Mouse (Mus musculus) c-Kit-negative CD71-positive TER-119-positive erythroid progenitor cells, embryonic 14.5 days (primary cell): ENCODE measurements around the gene Tox2.

Experiments
- DNase-seq: peaks from one replicate; pipeline ENCODE4 v3.0.0-alpha.2; 2013; ENCODE audit warnings: low read depth, low spot score

The Tox2 gene

DNA sequence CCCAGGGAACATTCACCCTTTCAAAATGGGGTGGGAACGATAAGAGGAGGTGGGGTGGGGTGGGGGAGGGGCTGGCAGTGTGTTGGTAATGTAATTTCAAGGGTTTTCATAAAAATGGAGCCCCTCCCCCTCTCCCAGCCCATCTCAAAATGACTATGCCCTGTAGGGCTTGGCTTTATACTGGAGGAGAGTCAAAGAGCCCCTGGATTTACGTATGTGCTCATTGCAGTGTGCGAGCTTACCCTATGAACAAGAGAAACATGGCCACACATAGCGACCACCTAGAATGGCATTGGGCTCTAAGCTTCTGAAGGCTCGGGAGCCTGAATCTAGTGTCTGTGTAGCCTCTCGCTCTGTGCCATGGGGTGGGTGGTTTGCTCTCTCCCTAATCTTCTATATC lies 51.3 kb downstream of the Tox2 start:
- no peak for DNase-seq

DNA sequence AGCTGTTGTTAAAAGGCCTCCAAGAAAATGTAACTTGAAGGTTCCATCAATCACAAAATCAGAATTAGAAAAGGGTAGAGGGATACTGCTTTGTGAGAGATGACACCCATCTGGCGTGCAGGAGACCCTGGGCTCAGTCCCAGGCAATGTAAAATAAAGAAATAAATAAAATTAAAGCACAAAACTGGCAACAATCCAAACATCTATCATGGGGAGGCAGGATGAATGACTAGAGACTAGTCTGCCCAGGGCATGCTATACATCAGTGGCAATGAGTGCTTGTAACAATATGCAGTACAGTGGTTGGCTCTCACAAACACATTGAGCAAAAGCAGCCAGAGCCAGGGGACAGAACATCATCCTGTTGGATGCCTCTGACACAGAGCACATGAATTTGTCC lies 53.8 kb downstream of the Tox2 start:
- DNase-seq: no peak

GRCm38 (mm10) chr2:163261362-163262054 lies 58.6 kb downstream of the Tox2 start:
- no peak for DNase-seq

- DNase-seq: no peak
Measured at GRCm38 (mm10) chr2:163262055-163262420, 59.1 kb downstream of the Tox2 start.

- DNase-seq: no peak
Measured at GRCm38 (mm10) chr2:163267097-163267496, 64.2 kb downstream of the Tox2 start.

GRCm38 (mm10) chr2:163271581-163272492 lies 68.9 kb downstream of the Tox2 start:
- DNase-seq: no peak

DNA sequence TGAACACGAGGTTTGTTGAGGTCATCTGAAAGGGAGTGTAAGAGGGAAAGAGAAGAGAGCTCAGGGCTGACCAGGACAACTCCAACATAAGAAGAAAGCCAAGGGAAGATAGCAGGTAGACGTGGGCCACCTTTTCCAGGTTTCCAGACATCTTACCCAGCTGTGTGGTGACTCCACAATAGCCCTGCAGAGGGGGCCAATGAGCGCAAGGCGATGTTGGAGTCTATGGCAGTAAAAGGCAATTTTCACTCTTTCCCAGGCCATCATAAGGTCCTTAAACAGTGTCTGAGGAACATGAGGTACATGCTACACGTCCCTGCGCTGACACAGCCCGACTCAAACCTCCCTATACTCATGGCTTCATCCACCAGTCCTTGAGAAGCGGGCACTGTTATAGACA lies 70.9 kb downstream of the Tox2 start:
- DNase-seq: no peak

GRCm38 (mm10) chr2:163275986-163276385 lies 73.1 kb downstream of the Tox2 start:
- DNase-seq: no peak

GRCm38 (mm10) chr2:163277979-163278378 lies 75.1 kb downstream of the Tox2 start:
- DNase-seq: no peak

- DNase-seq: no peak
Measured at GRCm38 (mm10) chr2:163280636-163281322, 77.9 kb downstream of the Tox2 start.

DNA sequence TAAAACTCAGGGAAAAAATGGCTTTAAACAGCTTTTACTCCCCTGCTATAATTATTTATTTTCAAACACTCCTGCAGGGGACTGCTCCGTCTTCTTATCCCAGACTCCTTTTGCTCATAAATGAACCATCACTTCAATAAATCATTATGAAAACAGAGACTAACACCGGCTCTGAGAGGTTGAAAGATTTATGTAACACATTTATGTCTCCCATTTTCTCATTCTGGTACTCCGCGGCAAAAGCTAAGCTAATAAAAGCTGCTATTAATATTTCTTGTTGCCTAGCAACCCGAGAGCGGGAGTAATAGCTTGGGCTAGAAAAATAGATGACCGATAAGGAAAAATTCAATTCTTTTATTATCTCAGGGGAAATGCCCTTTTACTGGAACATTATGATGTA lies 81.9 kb downstream of the Tox2 start:
- no peak for DNase-seq

- no peak for DNase-seq
Measured at GRCm38 (mm10) chr2:163285335-163285734, 82.4 kb downstream of the Tox2 start.

DNA sequence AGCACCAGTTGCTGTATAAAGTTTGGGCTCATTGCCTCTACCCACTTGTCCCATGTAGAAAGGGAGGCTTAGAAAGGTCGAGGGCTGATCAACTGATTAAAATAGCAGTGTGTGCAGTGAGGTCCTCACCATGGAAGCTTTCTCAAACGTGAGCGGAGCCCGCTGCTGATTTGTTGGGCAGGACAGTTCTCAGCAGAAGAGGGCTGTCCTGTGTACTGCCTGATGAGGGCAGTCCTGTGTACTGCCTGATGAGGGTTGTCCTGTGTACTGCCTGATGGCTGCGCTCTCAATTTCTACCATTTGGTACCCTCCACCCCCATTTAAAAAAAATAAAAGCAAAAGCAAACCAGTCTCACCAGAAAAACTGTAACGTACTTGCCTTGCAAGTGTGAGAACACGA lies 82.8 kb downstream of the Tox2 start:
- no peak for DNase-seq

DNA sequence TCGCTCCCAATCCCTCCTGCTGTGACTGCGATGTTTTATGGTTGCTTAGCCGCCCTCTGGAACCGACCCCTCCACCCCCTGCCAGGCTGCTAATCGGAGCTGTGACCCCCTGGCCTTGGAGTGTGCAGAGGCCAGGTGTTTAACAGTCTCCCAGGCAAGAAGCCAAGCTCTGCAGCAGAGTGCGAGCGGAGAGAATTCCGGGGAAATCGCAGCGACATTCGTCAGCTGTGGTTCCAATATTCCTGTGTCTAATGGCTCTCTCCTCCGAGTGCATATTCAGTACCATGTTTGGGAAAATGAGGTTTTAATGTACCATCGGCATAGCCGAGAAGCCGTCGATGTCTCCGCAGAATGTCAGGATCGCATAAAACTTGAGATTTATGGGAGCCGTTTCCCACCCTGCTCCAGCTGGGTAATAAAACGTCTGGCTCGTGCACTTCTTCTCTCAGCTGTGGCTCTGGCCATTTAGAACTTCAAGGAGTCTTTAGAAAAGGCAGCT lies 86.0 kb downstream of the Tox2 start:
- DNase-seq: no peak

DNA sequence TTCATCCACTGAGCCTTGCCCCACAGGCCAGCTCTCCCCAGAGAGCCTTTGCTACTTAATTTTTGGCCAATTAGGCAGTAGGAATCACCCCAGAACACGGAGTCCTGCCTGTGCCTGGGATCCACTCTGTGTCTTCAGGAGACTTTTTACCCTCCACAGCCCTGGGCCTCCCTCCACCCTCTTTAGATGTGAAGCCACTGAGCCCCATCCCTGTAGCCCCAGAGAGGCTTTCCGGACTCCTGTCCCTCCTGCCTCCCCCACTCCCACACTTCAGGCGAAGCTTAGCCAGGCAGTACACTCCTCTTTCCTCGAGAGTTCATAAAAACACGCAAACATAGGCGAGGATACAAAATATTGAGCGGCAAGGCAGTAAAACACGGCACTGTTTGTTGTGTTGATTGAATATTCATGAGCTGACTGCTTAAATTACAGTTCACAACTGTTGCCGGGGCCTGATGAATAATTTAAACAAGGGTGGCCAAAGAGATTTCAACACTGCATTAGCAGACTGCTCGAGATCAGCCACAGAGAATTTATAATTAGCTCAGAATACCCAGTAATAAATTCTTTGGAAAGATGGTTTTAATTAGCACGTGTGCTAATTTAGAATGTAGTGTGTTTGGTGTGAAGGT lies 94.2 kb downstream of the Tox2 start:
- DNase-seq: no peak

DNA sequence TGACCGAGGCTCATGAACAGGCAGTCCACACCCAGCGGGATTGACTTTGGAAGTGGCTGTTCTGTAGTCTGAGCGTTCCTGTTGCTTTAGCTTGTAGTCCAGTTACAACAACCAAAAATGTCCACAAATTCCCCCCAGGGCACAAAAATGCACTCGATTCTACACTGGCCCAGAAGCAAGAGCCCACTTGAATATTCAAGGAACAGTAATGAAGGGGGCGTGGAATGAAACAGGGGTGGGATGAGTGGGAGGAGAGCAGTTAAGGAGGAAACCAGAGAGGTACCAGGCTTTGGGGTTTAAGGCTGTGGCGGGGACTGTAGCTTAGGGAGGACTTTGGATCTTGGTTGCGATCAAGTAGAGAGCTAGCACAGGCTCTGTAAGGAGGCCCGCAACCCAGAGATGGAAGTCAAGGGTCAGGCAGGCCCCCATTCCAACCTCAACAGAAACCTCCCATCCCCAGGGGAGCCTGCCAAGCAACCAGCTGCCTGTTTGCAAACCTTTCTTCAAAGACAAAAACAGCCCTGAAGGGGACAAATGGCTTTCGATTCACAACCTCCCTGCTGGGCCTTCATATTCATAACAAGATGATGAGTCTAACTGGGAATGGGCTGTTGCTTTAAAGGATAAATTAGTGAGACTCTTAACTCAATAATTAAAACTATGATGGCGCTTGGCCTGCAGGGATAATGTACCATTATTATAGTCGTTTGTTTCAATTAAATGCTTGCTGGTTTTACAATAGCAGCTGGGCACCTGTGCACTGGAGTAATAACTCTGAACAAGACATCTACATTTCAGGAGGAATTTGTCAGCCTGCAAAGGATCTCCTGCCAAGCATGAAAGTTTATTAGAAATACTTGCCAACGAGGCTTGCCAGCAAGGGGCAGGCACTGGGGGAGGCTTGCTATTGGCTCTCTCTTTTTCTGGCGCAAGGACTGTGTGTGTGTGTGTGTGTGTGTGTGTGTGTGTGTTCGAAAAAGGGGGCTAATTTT lies 97.4 kb downstream of the Tox2 start:
- no peak for DNase-seq

DNA sequence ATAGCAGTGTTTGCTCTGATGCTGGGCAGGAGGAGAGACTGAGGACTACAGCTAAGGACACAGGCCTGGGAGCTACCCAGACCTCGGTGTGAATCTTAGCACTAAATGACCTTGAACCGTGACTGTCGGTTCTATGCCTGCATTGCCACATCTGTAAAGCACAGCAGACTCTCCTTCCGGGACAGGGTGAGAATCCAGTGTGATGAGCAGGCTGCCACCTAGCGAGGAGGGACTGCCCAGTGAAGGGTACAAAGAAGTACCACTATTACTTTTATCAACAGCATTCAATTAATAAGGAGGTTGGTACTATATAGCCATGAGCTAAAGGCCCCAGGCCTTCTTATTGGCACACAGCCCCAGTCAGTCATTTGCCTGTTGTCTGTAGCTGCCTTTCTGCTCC lies 98.7 kb downstream of the Tox2 start:
- DNase-seq: no peak

GRCm38 (mm10) chr2:163303037-163303436 lies 100.1 kb downstream of the Tox2 start:
- no peak for DNase-seq

- no peak for DNase-seq
Measured at GRCm38 (mm10) chr2:163309376-163309775, 106.5 kb downstream of the Tox2 start.

- DNase-seq: no peak
Measured at GRCm38 (mm10) chr2:163310163-163310688, 107.3 kb downstream of the Tox2 start.
